Mouse (Mus musculus) embryonic facial prominence, embryonic 13.5 days (tissue): ENCODE data around the gene Cacna1s. TPM values are rescaled to one million over a fixed set of nuclear protein-coding genes. Genes with fewer than 3 reads are reported as not detected.

ENCODE experiments used
- ATAC-seq: fragments of 200-750 bp; cut with Nextera tagmentation; 2 replicates; pipeline ENCODE4 v1.8.0; 2017; ENCODE audit warnings: low read depth; ENCODE audit not compliant: insufficient number of reproducible peaks, insufficient read depth, low FRiP score, low TSS enrichment
- H3K27ac ChIP-seq: fragments of 300-500 bp; sonication (generic); 2 replicates; pipeline ENCODE4 v1.5.1; 2015; ENCODE audit warnings: moderate library complexity, mild to moderate bottlenecking, inconsistent platforms
- H3K27me3 ChIP-seq: fragments of 300-500 bp; sonication (generic); 2 replicates; pipeline ENCODE4 v1.6.1; 2015; ENCODE audit warnings: mild to moderate bottlenecking, inconsistent platforms
- H3K36me3 ChIP-seq: fragments of 300-500 bp; sonication (generic); 2 replicates; pipeline ENCODE4 v1.6.1; 2015; ENCODE audit warnings: mild to moderate bottlenecking, inconsistent platforms
- H3K4me1 ChIP-seq: fragments of 300-500 bp; sonication (generic); 2 replicates; pipeline ENCODE4 v1.6.1; 2015; ENCODE audit warnings: inconsistent platforms
- H3K4me2 ChIP-seq: fragments of 300-500 bp; sonication (generic); 2 replicates; pipeline ENCODE4 v1.6.1; 2015; ENCODE audit warnings: moderate library complexity, mild to moderate bottlenecking, inconsistent platforms
- H3K4me3 ChIP-seq: fragments of 300-500 bp; sonication (generic); 2 replicates; pipeline ENCODE4 v1.5.1; 2015; ENCODE audit warnings: mild to moderate bottlenecking, inconsistent platforms
- H3K9ac ChIP-seq: fragments of 300-500 bp; sonication (generic); 2 replicates; pipeline ENCODE4 v1.6.1; 2015; ENCODE audit warnings: mild to moderate bottlenecking, inconsistent platforms
- H3K9me3 ChIP-seq: fragments of 300-500 bp; sonication (generic); 2 replicates; pipeline ENCODE4 v1.6.1; 2016; ENCODE audit warnings: inconsistent platforms
- WGBS: fragments of 180-500 bp; shearing (Covaris S2); methylation state at CpG from one replicate; pipeline ENCODE4 v1.1.7; 2015; ENCODE audit warnings: mixed read lengths; 5-methylcytosine and 5-hydroxymethylcytosine counted together
- polyA plus RNA-seq: library from polyadenylated mRNA; unstranded; fragments of >200 nt; fragmentation: Nextera tagmentation; extraction: Ambion mirVana; gene quantifications from 2 replicates; pipeline ENCODE4 v1.2.1, GENCODE M21; 2015

Gene Cacna1s
- polyA plus RNA-seq, 1 experiment from 2014 or later: 1.3 TPM

DNA sequence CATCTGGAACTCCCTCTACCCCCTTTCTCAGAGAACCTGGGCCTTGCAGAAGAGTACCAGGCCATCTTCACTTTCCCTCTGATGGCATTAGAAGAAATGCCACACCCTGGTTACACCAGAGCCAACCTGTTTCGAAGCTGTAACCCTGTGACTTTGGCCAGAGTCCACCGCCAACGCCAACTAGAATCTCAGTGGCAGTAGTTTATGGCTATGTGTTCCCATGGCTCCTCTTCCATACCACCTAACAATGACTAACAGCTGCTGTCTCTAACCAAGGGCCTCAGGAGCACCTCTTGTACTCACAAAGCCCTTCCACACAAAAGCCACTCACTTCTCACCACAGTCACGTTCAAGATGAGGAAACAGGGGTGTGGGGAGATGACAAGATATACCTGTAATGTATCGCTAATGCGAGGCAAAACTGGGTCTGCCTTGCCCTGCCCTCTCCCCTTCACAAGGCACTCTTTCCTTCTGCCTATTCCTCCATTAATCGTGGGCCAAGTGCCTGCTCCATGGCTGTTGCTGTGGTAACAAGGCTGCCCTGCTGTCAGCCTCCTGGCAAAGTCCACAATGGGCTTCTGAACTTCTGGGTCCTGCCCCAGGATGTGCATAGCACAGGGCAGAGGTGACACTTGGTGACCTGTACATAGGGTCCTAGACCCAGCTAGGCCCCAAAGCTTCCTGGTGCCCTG is 67.2 kb downstream of the Cacna1s start:
- 75% methylated on average over 7 of the region's 7 CpGs for WGBS
- no peaks in the 10 kb centered on the region for H3K27me3 ChIP-seq

DNA sequence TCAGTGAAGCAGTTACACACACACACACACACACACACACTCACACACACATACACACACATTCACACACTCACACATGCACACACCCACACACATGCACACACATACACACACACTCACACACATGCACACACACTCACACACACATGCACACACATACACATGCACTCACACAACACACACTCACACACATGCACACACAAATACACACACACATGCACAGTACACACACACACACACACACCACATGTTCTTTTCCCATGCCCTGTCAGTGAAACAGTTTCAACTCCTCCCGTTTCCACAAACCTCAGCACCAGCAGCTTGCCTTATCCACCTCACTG is 67.7 kb downstream of the Cacna1s start:
- H3K4me2 ChIP-seq: no peak overlapping the region
- 76% methylated on average over 1 of the region's 1 CpGs for WGBS
- H3K4me3 ChIP-seq: no peak overlapping the region
- no peaks in the 10 kb centered on the region for H3K36me3 ChIP-seq
- H3K9me3 ChIP-seq: no peaks in the 10 kb centered on the region
- H3K27ac ChIP-seq: no peak overlapping the region
- H3K27me3 ChIP-seq: no peaks in the 10 kb centered on the region
- H3K9ac ChIP-seq: no peak overlapping the region
- H3K4me1 ChIP-seq: peaks cover 20% of the 10 kb centered on the region
- ATAC-seq: no peak

More for the DNA sequence above, 67.2 kb downstream of the Cacna1s start:
- Histone ChIP-seq H3K4me3 (no peak overlapping the region), H3K4me1 (peaks cover 20% of the 10 kb centered on the region), H3K9me3 (no peaks in the 10 kb centered on the region), H3K27ac (no peak overlapping the region), H3K36me3 (no peaks in the 10 kb centered on the region), H3K4me2 (no peak overlapping the region), H3K9ac (no peak overlapping the region)
- no peak; the same call in 1 of the 2 replicates for ATAC-seq

- ATAC-seq: no peak
- Histone ChIP-seq H3K27ac (no peak overlapping the region), H3K9me3 (no peaks in the 10 kb centered on the region), H3K36me3 (no peaks in the 10 kb centered on the region), H3K9ac (no peak overlapping the region), H3K4me2 (no peak overlapping the region), H3K4me1 (peaks cover 20% of the 10 kb centered on the region), H3K27me3 (no peaks in the 10 kb centered on the region), H3K4me3 (no peak overlapping the region)
- WGBS: 50% methylated on average over 6 of the region's 6 CpGs
These were observed 68.2 kb downstream of the Cacna1s start for GRCm38 (mm10) chr1:136120785-136121184.

- peaks cover 26% of the 10 kb centered on the region for H3K4me1 ChIP-seq
- no peak overlapping the region for H3K4me3 ChIP-seq
- H3K4me2 ChIP-seq: no peak overlapping the region
- H3K36me3 ChIP-seq: no peaks in the 10 kb centered on the region
- ATAC-seq: no peak
- no peak overlapping the region for H3K27ac ChIP-seq
- no peaks in the 10 kb centered on the region for H3K9me3 ChIP-seq
- WGBS: 80% methylated on average over 8 of the region's 8 CpGs
- H3K27me3 ChIP-seq: no peaks in the 10 kb centered on the region
- no peak overlapping the region for H3K9ac ChIP-seq
These were observed 69.5 kb downstream of the Cacna1s start for GRCm38 (mm10) chr1:136122030-136122429.

DNA sequence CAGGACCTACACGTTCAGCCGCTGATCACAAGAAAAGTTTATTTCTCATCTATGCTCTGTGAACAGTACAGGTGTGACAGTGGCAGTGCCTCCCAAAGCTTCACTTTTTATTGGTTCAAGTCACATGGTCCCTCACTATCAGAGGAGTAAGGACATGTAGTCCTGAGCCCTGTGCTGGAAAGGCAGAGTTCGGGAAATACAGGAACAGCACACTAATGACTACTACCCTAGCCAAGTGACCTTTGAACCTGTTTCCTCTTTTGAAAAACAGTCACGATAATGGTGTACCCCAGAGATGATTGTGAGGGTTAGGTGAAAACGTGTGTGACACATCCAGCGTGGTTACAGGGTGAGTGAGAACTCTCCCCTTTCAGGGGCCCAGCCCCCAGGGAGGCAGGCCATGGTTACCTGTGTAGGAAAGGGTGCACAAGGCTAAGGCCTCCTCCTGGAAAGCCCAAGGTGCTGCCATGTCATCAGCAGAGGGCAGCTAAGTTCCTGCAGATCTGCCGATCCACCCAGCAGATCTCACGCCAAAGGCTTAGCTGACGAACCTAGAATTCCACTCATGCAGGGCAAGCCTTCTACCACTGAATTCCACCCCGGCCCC is 73.7 kb downstream of the Cacna1s start:
- Histone ChIP-seq H3K27me3 (no peaks in the 10 kb centered on the region), H3K4me3 (no peak overlapping the region), H3K9ac (no peak overlapping the region), H3K4me1 (peaks cover 42% of the 10 kb centered on the region), H3K27ac (no peak overlapping the region), H3K9me3 (no peaks in the 10 kb centered on the region), H3K36me3 (no peaks in the 10 kb centered on the region), H3K4me2 (no peak overlapping the region)
- WGBS: 72% methylated on average over 10 of the region's 10 CpGs
- ATAC-seq: no peak

DNA sequence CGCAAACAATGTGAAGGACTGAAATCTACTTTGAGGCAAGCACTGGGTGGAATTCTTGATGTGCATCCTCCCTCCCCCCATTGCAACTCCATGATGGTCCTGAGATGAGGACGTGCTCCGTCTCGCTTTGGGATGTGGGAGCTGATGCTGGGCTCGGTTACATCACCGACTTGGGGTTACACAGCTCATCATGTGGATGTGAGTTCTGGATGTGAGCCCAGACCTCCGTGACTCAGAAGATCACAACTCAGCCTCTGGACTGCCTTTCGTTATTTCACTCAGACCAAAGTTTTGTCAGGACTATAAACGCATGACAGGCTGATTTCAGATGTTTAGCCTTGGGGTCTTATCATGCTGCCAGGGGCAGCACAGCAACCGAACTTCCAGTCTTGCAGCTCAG is 74.3 kb downstream of the Cacna1s start:
- H3K27ac ChIP-seq: no peak overlapping the region
- no peak overlapping the region for H3K4me3 ChIP-seq
- ATAC-seq: no peak
- no peak overlapping the region for H3K9ac ChIP-seq
- no peaks in the 10 kb centered on the region for H3K9me3 ChIP-seq
- no peaks in the 10 kb centered on the region for H3K27me3 ChIP-seq
- no peaks in the 10 kb centered on the region for H3K36me3 ChIP-seq
- H3K4me2 ChIP-seq: no peak overlapping the region
- peaks cover 44% of the 10 kb centered on the region for H3K4me1 ChIP-seq
- 50% methylated on average over 10 of the region's 10 CpGs for WGBS

DNA sequence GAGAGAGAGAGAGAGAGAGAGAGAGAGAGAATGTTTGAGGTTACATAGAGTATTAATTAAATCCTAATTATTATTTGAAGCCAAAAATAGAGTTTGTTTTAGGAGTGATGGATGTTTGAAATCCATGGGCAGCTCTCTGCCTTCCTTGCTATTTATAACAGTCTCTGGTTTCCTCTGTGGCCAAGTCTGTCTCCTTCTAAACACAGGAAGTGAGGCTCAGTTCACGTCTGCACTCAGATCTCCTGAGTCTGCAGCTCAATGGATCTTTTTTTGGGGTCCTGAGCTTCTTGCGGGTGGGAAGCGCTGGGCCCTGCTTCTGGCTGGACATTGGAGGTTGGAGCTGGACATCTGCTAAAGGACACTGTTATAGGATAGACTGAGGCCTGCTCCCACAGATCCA is 75.3 kb downstream of the Cacna1s start:
- Histone ChIP-seq H3K9me3 (no peaks in the 10 kb centered on the region), H3K27me3 (no peaks in the 10 kb centered on the region), H3K4me1 (peaks cover 54% of the 10 kb centered on the region), H3K36me3 (no peaks in the 10 kb centered on the region), H3K4me3 (no peak overlapping the region), H3K4me2 (no peak overlapping the region), H3K27ac (peak overlapping the region; percentile 48; the same call in 1 of the 2 replicates), H3K9ac (no peak overlapping the region)
- WGBS: 53% methylated on average over 3 of the region's 3 CpGs
- ATAC-seq: no peak

DNA sequence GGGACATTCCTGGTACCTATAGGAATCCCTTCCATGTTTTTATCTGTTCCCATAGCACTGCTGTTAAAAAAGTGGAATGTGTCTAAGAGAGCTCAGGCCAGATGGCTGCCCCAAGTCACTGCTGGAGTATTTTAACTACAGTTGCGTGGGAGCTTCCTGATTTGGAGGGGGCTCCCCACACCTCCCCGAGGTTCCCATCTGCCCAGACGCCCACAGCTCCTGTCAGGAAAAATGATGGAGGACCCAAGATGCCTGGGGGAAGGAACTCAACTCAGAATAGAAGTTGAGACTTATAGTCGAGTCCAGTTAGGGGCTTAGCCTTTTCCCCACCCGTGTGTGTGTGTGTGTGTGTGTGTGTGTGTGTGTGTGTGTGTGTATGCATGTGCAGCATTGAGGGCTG is 75.9 kb downstream of the Cacna1s start:
- 44% methylated on average over 5 of the region's 5 CpGs for WGBS
- Histone ChIP-seq H3K4me3 (no peak overlapping the region), H3K4me2 (no peak overlapping the region), H3K27me3 (no peaks in the 10 kb centered on the region), H3K27ac (no peak overlapping the region), H3K9ac (no peak overlapping the region), H3K36me3 (no peaks in the 10 kb centered on the region), H3K4me1 (peaks cover 60% of the 10 kb centered on the region), H3K9me3 (no peaks in the 10 kb centered on the region)
- no peak for ATAC-seq

GRCm38 (mm10) chr1:136128944-136129589 is 76.5 kb downstream of the Cacna1s start:
- no peak overlapping the region for H3K27ac ChIP-seq
- no peak overlapping the region for H3K4me3 ChIP-seq
- peak overlapping the region; percentile 32; the same call in 1 of the 2 replicates for H3K9ac ChIP-seq
- H3K36me3 ChIP-seq: no peaks in the 10 kb centered on the region
- H3K27me3 ChIP-seq: no peaks in the 10 kb centered on the region
- peaks cover 66% of the 10 kb centered on the region for H3K4me1 ChIP-seq
- ATAC-seq: no peak
- 38% methylated on average over 4 of the region's 4 CpGs for WGBS
- no peaks in the 10 kb centered on the region for H3K9me3 ChIP-seq
- no peak overlapping the region for H3K4me2 ChIP-seq

DNA sequence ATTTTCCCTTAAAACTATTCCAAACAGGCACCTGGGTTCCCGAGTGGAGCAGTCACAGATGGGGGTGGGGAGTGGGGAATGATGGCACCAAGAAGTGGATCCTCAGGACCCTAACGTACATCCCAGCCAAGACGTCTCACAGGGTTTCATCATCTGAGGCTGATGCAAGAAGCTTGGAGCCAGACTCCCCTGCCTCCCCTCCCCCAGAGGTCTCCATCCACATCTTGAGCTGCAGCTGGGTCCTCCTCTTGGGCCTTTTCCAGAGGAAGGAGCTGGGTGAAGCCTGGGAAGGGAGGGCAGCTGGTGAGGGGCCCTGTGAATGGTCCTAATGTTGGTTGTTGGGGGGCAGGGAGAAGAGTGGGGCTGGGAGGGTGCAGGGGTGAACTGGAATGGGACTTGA is 77.6 kb downstream of the Cacna1s start:
- Histone ChIP-seq H3K4me3 (no peak overlapping the region), H3K4me1 (peaks cover 76% of the 10 kb centered on the region), H3K9ac (no peak overlapping the region), H3K27me3 (no peaks in the 10 kb centered on the region), H3K4me2 (peak overlapping the region; percentile 93; the same call in 1 of the 2 replicates), H3K9me3 (no peaks in the 10 kb centered on the region), H3K27ac (no peak overlapping the region), H3K36me3 (no peaks in the 10 kb centered on the region)
- WGBS: 56% methylated on average over 3 of the region's 3 CpGs
- ATAC-seq: no peak

GRCm38 (mm10) chr1:136130951-136131558 is 78.5 kb downstream of the Cacna1s start, which contains the start of gene Kif21b:
Kif21b (plus strand) TSS chr1:136131389.
- H3K4me1 ChIP-seq: peaks cover 85% of the 10 kb centered on the region

More at GRCm38 (mm10) chr1:136130951-136131558, 78.5 kb downstream of the Cacna1s start, which contains the start of gene Kif21b:
- H3K27me3 ChIP-seq: no peaks in the 10 kb centered on the region
- no peaks in the 10 kb centered on the region for H3K9me3 ChIP-seq
- no peaks in the 10 kb centered on the region for H3K36me3 ChIP-seq
- peak within 1 kb of the TSS; percentile 88 for H3K9ac ChIP-seq
- ATAC-seq: peak; percentile 90
- WGBS: under 1% methylated on average over 42 of the region's 42 CpGs
- peak within 1 kb of the TSS; percentile 55 for H3K27ac ChIP-seq
- H3K4me2 ChIP-seq: peak within 1 kb of the TSS; percentile 93
- H3K4me3 ChIP-seq: peak within 1 kb of the TSS; percentile 89
